Mouse (Mus musculus) MEL-GATA-1-ER (cell line): ENCODE results near the gene Mia3.
"Not testable (repeated sequence)": the region's sequence is repeated elsewhere in the genome, so short reads cannot be mapped to it uniquely, and the experiment has no call there.

Experiments
- DNase-seq: peaks from one replicate; pipeline ENCODE4 v3.0.0-alpha.2; 2012; ENCODE audit warnings: low read depth; ENCODE audit errors: extremely low read depth

The Mia3 gene

GRCm38 (mm10) chr1:183344886-183345816 is 24.2 kb downstream of the Mia3 start:
- peak; percentile 70 for DNase-seq

DNA sequence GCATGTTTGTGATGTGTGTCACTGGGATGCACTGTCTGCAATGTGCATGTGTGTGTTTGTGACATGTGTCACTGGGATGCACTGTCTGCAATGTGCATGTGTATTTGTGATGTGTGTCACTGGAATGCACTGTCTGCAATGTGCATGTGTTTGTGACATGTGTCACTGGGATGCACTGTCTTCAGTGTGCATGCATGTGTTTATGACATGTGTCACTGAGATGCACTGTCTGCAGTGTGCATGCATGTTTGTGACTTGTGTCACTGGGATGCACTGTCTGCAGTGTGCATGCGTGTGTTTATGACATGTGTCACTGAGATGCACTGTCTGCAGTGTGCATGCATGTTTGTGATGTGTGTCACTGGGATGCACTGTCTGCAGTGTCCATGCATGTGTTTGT is 26.5 kb downstream of the Mia3 start:
- not testable (repeated sequence) for DNase-seq

DNA sequence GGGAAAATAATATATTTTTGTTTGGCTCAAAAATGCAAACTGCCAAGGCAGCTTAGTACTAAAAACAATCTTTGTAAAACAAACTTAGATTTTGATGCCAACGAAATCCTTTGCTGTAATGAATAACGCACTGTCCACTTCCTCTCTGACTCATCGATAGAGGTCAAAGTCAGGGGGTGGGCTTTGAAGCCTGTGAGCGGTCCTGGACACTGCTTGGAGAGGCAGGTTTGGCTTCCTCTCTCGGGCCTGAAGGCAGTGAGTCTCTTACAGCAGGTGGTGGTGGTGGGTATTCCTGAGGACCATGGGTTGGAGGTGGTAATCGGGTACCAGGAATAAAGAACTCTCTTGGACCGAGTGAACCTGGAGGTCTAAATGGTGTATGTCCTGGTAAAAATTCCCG is 42.2 kb downstream of the Mia3 start:
- DNase-seq: no peak

GRCm38 (mm10) chr1:183324433-183324832 is 44.9 kb downstream of the Mia3 start:
- DNase-seq: no peak

- DNase-seq: no peak
Observed at GRCm38 (mm10) chr1:183323923-183324322, 45.4 kb downstream of the Mia3 start.

GRCm38 (mm10) chr1:183322496-183322895 is 46.9 kb downstream of the Mia3 start:
- not testable (repeated sequence) for DNase-seq

GRCm38 (mm10) chr1:183320708-183321107 is 48.6 kb downstream of the Mia3 start:
- peak; percentile 3 for DNase-seq

DNA sequence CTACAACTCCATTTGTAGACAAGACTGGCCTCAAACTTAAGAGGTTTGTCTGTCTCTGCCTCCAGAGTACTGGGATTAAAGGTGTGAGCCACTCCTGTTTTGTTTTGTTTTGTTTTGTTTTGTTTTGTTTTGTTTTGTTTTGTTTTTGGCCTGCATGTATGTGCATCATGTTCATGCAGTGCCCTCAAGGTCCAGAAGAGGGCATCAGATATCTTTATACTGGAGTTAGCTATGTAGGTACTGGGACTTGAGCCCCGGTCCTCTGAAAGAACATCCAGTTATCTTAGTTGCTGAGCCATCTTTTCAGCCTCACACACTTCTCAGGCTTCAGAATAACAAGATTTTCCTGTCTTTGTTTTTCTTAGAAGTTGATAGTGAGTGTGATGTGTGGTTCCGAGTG is 53.6 kb downstream of the Mia3 start:
- DNase-seq: peak; percentile 11

DNA sequence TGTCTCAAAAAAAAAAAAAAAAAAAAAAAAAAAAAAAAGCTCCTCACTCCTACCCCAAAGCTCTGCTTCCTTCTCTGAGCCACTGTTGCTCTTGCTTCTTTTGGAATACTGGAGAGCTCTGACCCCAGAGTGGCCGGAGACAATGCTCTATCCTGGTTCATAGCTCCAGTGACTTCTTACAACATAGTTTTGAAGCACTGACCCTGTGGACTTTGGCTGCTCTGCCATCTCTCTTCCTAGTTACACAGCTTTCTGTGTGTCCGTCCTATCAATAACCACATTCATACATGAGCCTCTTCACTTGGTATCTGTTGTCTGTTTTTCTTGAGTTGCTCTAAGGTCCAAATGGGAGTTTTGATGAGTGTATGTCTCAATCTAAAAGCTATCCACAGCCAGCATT is 57.3 kb downstream of the Mia3 start:
- DNase-seq: no peak

DNA sequence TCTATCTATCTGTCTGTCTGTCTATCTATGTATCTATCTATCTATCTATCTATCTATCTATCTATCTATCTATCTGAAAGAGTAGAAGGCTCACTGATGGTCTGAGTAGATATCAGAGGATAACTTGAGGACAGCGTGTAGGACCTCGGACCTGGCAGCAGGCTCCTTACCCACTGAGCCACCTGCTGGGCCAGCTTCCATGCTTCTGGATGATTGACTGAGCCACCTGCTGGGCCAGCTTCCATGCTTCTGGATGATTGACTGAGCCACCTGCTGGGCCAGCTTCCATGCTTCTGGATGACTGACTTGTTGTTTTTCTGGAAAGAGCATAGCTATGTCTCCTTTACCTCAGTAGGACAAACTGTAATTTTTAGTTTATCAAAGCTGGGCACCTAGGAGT is 59.8 kb downstream of the Mia3 start:
- DNase-seq: not testable (repeated sequence)

- no peak for DNase-seq
Observed at GRCm38 (mm10) chr1:183308476-183308875, 60.9 kb downstream of the Mia3 start.

- DNase-seq: no peak
Observed at GRCm38 (mm10) chr1:183307555-183307954, 61.8 kb downstream of the Mia3 start.

DNA sequence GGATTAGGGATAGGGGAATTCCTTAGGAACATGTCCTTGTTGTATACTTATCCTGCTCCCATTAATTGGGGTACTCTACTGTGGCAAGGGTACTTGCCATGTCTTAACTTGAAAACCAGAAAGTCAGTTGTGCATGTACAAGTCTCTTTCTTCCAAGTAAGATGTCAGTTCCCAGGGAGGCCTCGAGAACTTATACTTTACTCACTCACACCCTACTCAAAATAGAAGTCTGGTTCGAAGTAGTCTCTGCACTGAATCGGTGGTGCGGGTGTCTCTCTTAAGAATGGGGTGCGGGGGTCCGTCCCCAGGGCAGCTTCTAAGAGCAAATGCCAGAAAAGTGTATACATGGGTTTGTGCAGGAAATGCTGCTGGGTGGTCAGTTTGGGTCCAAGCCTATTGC is 70.2 kb downstream of the Mia3 start:
- DNase-seq: peak; percentile 99

- peak; percentile 85 for DNase-seq
Observed at GRCm38 (mm10) chr1:183297886-183298489, 71.4 kb downstream of the Mia3 start.

DNA sequence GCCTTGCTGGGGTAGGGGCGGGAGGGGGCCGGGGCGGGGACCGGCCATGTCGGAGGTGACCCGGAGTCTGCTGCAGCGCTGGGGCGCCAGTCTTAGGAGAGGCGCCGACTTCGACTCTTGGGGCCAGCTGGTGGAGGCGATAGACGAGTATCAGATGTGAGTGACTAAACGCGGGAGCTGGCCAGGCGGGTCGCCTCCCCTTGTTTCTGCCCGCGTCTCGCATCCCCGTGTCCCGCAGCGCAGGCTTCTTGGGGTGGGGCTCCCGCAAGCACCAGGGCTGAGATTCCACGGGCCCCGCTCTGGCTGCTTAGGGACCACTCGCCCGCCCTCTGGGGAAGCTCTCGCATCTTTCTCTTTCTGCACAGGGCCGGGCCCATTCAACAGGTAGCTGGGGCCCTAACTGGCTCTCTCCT is 71.9 kb downstream of the Mia3 start:
- peak; percentile 18 for DNase-seq

GRCm38 (mm10) chr1:183296877-183297383 is 72.4 kb downstream of the Mia3 start, which contains the start of gene Brox:
Gene Brox (minus strand): TSS chr1:183297269.
- peak; percentile 80 for DNase-seq

DNA sequence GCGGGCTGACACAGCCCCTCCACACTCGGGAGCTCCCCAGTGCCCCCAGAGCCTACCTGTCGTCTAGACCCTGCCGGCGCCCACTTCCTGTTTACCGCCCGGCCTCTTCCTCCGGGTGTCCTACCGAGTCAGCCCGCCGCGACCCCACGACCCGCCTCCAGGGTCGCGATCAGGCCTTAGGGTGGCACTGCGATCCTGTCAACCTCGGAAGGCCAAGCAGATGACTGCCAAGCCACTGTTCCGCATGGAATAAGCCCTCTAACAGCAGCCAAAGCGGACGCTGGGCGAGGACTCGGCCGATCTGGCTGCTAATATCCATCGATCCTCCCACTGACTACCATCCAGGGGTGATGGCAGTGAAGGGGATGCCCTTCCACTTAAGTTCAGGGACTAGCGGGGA is 72.9 kb downstream of the Mia3 start, which contains the start of gene Aida:
Aida (plus strand) TSS at position 126 of the 400 bp plus-strand sequence.
- DNase-seq: no peak

GRCm38 (mm10) chr1:183289576-183289975 is 79.8 kb downstream of the Mia3 start:
- DNase-seq: no peak

DNA sequence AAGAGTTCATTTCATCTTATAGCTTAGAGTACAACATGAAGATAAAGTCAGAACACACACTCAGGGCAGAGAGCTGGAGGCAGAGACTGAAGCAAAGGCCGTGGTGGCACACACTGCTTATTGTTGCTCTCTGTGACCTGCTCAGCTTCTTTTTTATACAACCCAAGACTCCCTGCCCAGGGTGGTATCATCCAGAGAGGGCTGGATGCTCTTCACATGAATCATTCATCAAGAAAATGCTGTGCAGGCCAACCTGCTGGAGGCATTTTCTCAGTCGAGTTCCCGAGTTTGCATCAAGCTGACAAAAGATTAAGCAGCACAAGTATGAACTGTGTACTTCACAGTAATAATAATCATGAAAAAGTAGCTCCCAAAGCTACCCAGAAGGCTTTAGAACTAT is 81.0 kb downstream of the Mia3 start:
- no peak for DNase-seq
